Mouse (Mus musculus) liver, adult 2 months (tissue): ENCODE measurements around the gene Rgs13. TPM values are rescaled to one million over a fixed set of nuclear protein-coding genes. Genes with fewer than 3 reads are reported as not detected.

Experiments used
- DNase-seq: peaks from one replicate; pipeline ENCODE4 v3.0.0-alpha.2; 2011; ENCODE audit warnings: low read depth, low spot score; ENCODE audit errors: extremely low read depth
- H3K27ac ChIP-seq: fragments of 200-500 bp; replicated peaks from 2 replicates; pipeline ENCODE4 v1.5.1; 2012; ENCODE audit warnings: low read depth, mild to moderate bottlenecking, control low read depth, inconsistent platforms, low read length; ENCODE audit not compliant: insufficient read depth
- H3K27me3 ChIP-seq: fragments of 200-500 bp; 2 replicates; pipeline ENCODE4 v1.6.1; 2012; ENCODE audit warnings: mild to moderate bottlenecking, moderate library complexity, low read length, inconsistent platforms; ENCODE audit not compliant: control insufficient read depth, insufficient read depth
- H3K36me3 ChIP-seq: fragments of 200-500 bp; 2 replicates; pipeline ENCODE4 v1.6.1; 2012; ENCODE audit warnings: low read length, inconsistent platforms; ENCODE audit not compliant: control insufficient read depth, insufficient read depth
- H3K4me1 ChIP-seq: fragments of 200-500 bp; 2 replicates; pipeline ENCODE4 v1.6.1; 2011; ENCODE audit warnings: low read length; ENCODE audit not compliant: control insufficient read depth, insufficient read depth
- H3K4me3 ChIP-seq: fragments of 200-500 bp; 2 replicates; pipeline ENCODE4 v1.5.1; 2011; ENCODE audit warnings: low read depth, mild to moderate bottlenecking, control low read depth, low read length, moderate library complexity; ENCODE audit not compliant: insufficient read depth
- H3K79me2 ChIP-seq: fragments of 200-500 bp; 2 replicates; pipeline ENCODE4 v1.6.1; 2012; ENCODE audit warnings: inconsistent platforms, mild to moderate bottlenecking, low read length, moderate library complexity; ENCODE audit not compliant: control insufficient read depth, insufficient read depth
- H3K9ac ChIP-seq: fragments of 200-500 bp; 2 replicates; pipeline ENCODE4 v1.6.1; 2012; ENCODE audit warnings: low read depth, mild to moderate bottlenecking, control low read depth, inconsistent platforms, low read length
- CTCF ChIP-seq: fragments of 200-500 bp; IDR thresholded peaks from 2 replicates; pipeline ENCODE4 v1.5.1; 2011; ENCODE audit warnings: low read depth, low read length, control low read depth
- POLR2A ChIP-seq: fragments of 200-500 bp; IDR thresholded peaks from 2 replicates; pipeline ENCODE4 v1.6.1; 2011; ENCODE audit warnings: low read length, control low read depth; ENCODE audit not compliant: insufficient read depth; ENCODE audit errors: extremely low read depth
- WGBS: fragments of 180-500 bp; shearing (Covaris S2); methylation state at CpG from one replicate; pipeline ENCODE4 v1.1.7; 2018; 5-methylcytosine and 5-hydroxymethylcytosine counted together
- polyA plus RNA-seq: library from polyadenylated mRNA; depleted of rRNA; stranded (reverse); fragments of >200 nt; gene quantifications from 2 replicates; pipeline ENCODE4 v1.2.3, GENCODE M21; 2012; rRNA removed
- total RNA-seq: library from RNA; depleted of rRNA; stranded (reverse); fragments of >200 nt; gene quantifications from 2 replicates; pipeline ENCODE4 v1.2.3, GENCODE M21; 2014; rRNA removed

The Rgs13 gene
- total and polyA plus RNA-seq, 2 experiments = 0.18 TPM; not detected in 1

- TF ChIP-seq POLR2A = no peak
- TF ChIP-seq CTCF = no peak
- 74% methylated on average over 6 of the region's 6 CpGs for WGBS
- no peak overlapping the region for H3K4me3 ChIP-seq
- H3K9ac ChIP-seq = no peak overlapping the region
- no peaks in the 10 kb centered on the region for H3K36me3 ChIP-seq
- no peaks in the 10 kb centered on the region for H3K4me1 ChIP-seq
- no peaks in the 10 kb centered on the region for H3K79me2 ChIP-seq
- no peaks in the 10 kb centered on the region for H3K27me3 ChIP-seq
- no peak overlapping the region for H3K27ac ChIP-seq
- DNase-seq = no peak
These were observed 61.1 kb downstream of the Rgs13 start for GRCm38 (mm10) chr1:144115848-144116727.

GRCm38 (mm10) chr1:144113438-144114074 is 63.6 kb downstream of the Rgs13 start:
- Histone ChIP-seq H3K79me2 (no peaks in the 10 kb centered on the region), H3K27me3 (no peaks in the 10 kb centered on the region), H3K27ac (no peak overlapping the region), H3K36me3 (no peaks in the 10 kb centered on the region), H3K4me1 (no peaks in the 10 kb centered on the region), H3K9ac (no peak overlapping the region), H3K4me3 (no peak overlapping the region)
- WGBS = 66% methylated on average over 6 of the region's 6 CpGs
- DNase-seq = no peak
- no peak for TF ChIP-seq POLR2A
- TF ChIP-seq CTCF = no peak

GRCm38 (mm10) chr1:144112946-144113345 is 64.2 kb downstream of the Rgs13 start:
- WGBS = 63% methylated on average over 2 of the region's 2 CpGs
- H3K9ac ChIP-seq = no peak overlapping the region
- H3K4me3 ChIP-seq = no peak overlapping the region
- no peaks in the 10 kb centered on the region for H3K4me1 ChIP-seq
- no peak overlapping the region for H3K27ac ChIP-seq
- DNase-seq = no peak
- TF ChIP-seq CTCF (no peak), POLR2A (no peak)
- H3K79me2 ChIP-seq = no peaks in the 10 kb centered on the region
- H3K36me3 ChIP-seq = no peaks in the 10 kb centered on the region
- H3K27me3 ChIP-seq = no peaks in the 10 kb centered on the region

GRCm38 (mm10) chr1:144098587-144099258 is 78.4 kb downstream of the Rgs13 start:
- Histone ChIP-seq H3K4me3 (no peak overlapping the region), H3K9ac (no peak overlapping the region), H3K27me3 (no peaks in the 10 kb centered on the region), H3K79me2 (no peaks in the 10 kb centered on the region), H3K36me3 (no peaks in the 10 kb centered on the region), H3K27ac (no peak overlapping the region), H3K4me1 (no peaks in the 10 kb centered on the region)
- no peak for DNase-seq
- TF ChIP-seq POLR2A = no peak
- no peak for TF ChIP-seq CTCF
- 44% methylated on average over 1 of the region's 1 CpGs for WGBS

- Histone ChIP-seq H3K27ac (no peak overlapping the region), H3K79me2 (no peaks in the 10 kb centered on the region), H3K9ac (no peak overlapping the region), H3K27me3 (no peaks in the 10 kb centered on the region), H3K4me1 (no peaks in the 10 kb centered on the region), H3K4me3 (no peak overlapping the region), H3K36me3 (no peaks in the 10 kb centered on the region)
- TF ChIP-seq POLR2A = no peak
- no peak for TF ChIP-seq CTCF
- no peak for DNase-seq
- WGBS = 85% methylated on average over 1 of the region's 1 CpGs
These were observed 86.8 kb downstream of the Rgs13 start for GRCm38 (mm10) chr1:144090410-144090809.

Other genes with a start within 250 kb of the Rgs13 start
- gene Rgs2, start 173.2 kb downstream of the Rgs13 start, total RNA-seq = 2.6 and 3.2 TPM in 2 replicates
- 0.45 and 0.55 TPM in 2 replicates for gene Rgs2, start 173.2 kb downstream of the Rgs13 start, polyA plus RNA-seq
- 2.1 and 2.8 TPM in 2 replicates for gene Rgs1, start 71.9 kb upstream of the Rgs13 start, total RNA-seq
- not detected in 2 replicates for gene Rgs1, start 71.9 kb upstream of the Rgs13 start, polyA plus RNA-seq